Mouse (Mus musculus) right cerebral cortex, postnatal 14 days (tissue): ENCODE data around the gene Cyb561a3.
"Not testable (repeated sequence)": the region's sequence is repeated elsewhere in the genome, so short reads cannot be mapped to it uniquely, and the experiment has no call there.

ENCODE experiments used
- DNase-seq: peaks from one replicate; pipeline ENCODE4 v3.0.0; 2022

Gene Cyb561a3

GRCm38 (mm10) chr19:10576690-10577561, at the start of gene Cyb561a3, which contains the start of gene Tmem138:
TSS of gene Cyb561a3 (plus strand) at chr19:10577172.
TSS of gene Tmem138 (minus strand) at chr19:10577362.
- peak; percentile 87 for DNase-seq

- DNase-seq, result no peak
Observed at GRCm38 (mm10) chr19:10530082-10530481, 46.9 kb upstream of the Cyb561a3 start.

GRCm38 (mm10) chr19:10539454-10539853, 37.5 kb upstream of the Cyb561a3 start:
- DNase-seq, result no peak

GRCm38 (mm10) chr19:10555624-10556510, 21.1 kb upstream of the Cyb561a3 start, which contains the start of gene Tmem216:
TSS of gene Tmem216 (minus strand) at chr19:10556238.
- peak; percentile 84 for DNase-seq

- no peak for DNase-seq
Observed at GRCm38 (mm10) chr19:10557001-10557400, 20.0 kb upstream of the Cyb561a3 start.

- no peak for DNase-seq
Observed at GRCm38 (mm10) chr19:10557430-10557829, 19.5 kb upstream of the Cyb561a3 start.

GRCm38 (mm10) chr19:10557837-10558375, 19.1 kb upstream of the Cyb561a3 start:
- not testable (repeated sequence) for DNase-seq

- no peak for DNase-seq
Observed at GRCm38 (mm10) chr19:10560108-10560507, 16.9 kb upstream of the Cyb561a3 start.

- no peak for DNase-seq
Observed at GRCm38 (mm10) chr19:10561558-10562314, 15.2 kb upstream of the Cyb561a3 start.

- no peak for DNase-seq
Observed at GRCm38 (mm10) chr19:10562351-10562750, 14.6 kb upstream of the Cyb561a3 start.

GRCm38 (mm10) chr19:10564278-10564677, 12.7 kb upstream of the Cyb561a3 start:
- DNase-seq, result no peak

GRCm38 (mm10) chr19:10565217-10565616, 11.8 kb upstream of the Cyb561a3 start:
- DNase-seq, result no peak

- no peak for DNase-seq
Observed at GRCm38 (mm10) chr19:10569627-10570026, 7.3 kb upstream of the Cyb561a3 start.

GRCm38 (mm10) chr19:10580102-10580501, 3.1 kb downstream of the Cyb561a3 start:
- no peak for DNase-seq

- DNase-seq, result no peak
Observed at GRCm38 (mm10) chr19:10580761-10581160, 3.8 kb downstream of the Cyb561a3 start.

GRCm38 (mm10) chr19:10581984-10582383, 5.0 kb downstream of the Cyb561a3 start:
- no peak for DNase-seq

- no peak for DNase-seq
Observed at GRCm38 (mm10) chr19:10583550-10584146, 6.7 kb downstream of the Cyb561a3 start.

GRCm38 (mm10) chr19:10585112-10585511, 8.1 kb downstream of the Cyb561a3 start:
- DNase-seq, result no peak

GRCm38 (mm10) chr19:10587231-10587630, 10.3 kb downstream of the Cyb561a3 start:
- DNase-seq, result no peak

GRCm38 (mm10) chr19:10589127-10589857, 12.3 kb downstream of the Cyb561a3 start:
- DNase-seq, result no peak

- DNase-seq, result no peak
Observed at GRCm38 (mm10) chr19:10590301-10590700, 13.3 kb downstream of the Cyb561a3 start.
